Mouse (Mus musculus) CH12.LX (cell line): ENCODE measurements around the gene Fam214a. TPM values are rescaled to one million over a fixed set of nuclear protein-coding genes. Genes with fewer than 3 reads are reported as not detected.

ENCODE experiments used
- DNase-seq: peaks from one replicate; pipeline ENCODE4 v3.0.0-alpha.2; 2013; ENCODE audit errors: extremely low read depth
- H3K27ac ChIP-seq: 2 replicates; pipeline ENCODE4 v1.5.1; 2012; ENCODE audit warnings: low read depth, mild to moderate bottlenecking, control low read depth, moderate library complexity; ENCODE audit not compliant: insufficient read depth
- H3K27me3 ChIP-seq: replicated peaks from 2 replicates; pipeline ENCODE3; 2012; ENCODE audit warnings: inconsistent platforms
- H3K36me3 ChIP-seq, 2 experiments: replicated peaks in 1 of 2; 2 replicates each; pipeline versions ENCODE3 to v1.6.1; 2012; ENCODE audit warnings: inconsistent platforms in 1 of 2, low read length in 1 of 2, mild to moderate bottlenecking in 1 of 2, mixed read lengths in 1 of 2, moderate library complexity in 1 of 2; ENCODE audit not compliant: control insufficient read depth in 1 of 2, insufficient read depth in 1 of 2
- H3K4me1 ChIP-seq, 2 experiments: 2 replicates each; pipeline ENCODE4 v1.6.1; 2012; ENCODE audit warnings: inconsistent platforms in 1 of 2, moderate library complexity in 1 of 2; ENCODE audit not compliant: insufficient read depth in 2 of 2, control insufficient read depth in 1 of 2
- H3K4me2 ChIP-seq: 2 replicates; pipeline ENCODE4 v1.6.1; 2012; ENCODE audit warnings: low read depth, mild to moderate bottlenecking, control low read depth; ENCODE audit not compliant: poor library complexity, insufficient read depth, severe bottlenecking
- H3K4me3 ChIP-seq, 3 experiments: fragments of 150-350 bp in 1 of 3; sonication (generic) in 1 of 3; replicated peaks in 1 of 3; 2 replicates each; pipeline versions ENCODE3 to v1.5.1; 2011 to 2012; ENCODE audit warnings: low read depth in 2 of 3, low read length in 2 of 3, mild to moderate bottlenecking in 2 of 3, moderate library complexity in 2 of 3, control low read depth in 1 of 3, improper control_type of control experiment in 1 of 3, inconsistent platforms in 1 of 3, mixed read lengths in 1 of 3; ENCODE audit not compliant: poor library complexity in 1 of 3
- H3K79me2 ChIP-seq: replicated peaks from 2 replicates; pipeline ENCODE4 v1.6.1; 2012; ENCODE audit warnings: mild to moderate bottlenecking, moderate library complexity; ENCODE audit not compliant: control insufficient read depth, poor library complexity, insufficient read depth, severe bottlenecking; ENCODE audit errors: extremely low read depth
- H3K9ac ChIP-seq: 2 replicates; pipeline ENCODE4 v1.6.1; 2012; ENCODE audit warnings: low read depth, mild to moderate bottlenecking, control low read depth, moderate library complexity; ENCODE audit not compliant: insufficient read depth
- H3K9me3 ChIP-seq: replicated peaks from 2 replicates; pipeline ENCODE3; 2012; ENCODE audit warnings: low read length, inconsistent platforms, mixed read lengths
- BHLHE40 ChIP-seq: IDR thresholded peaks from 2 replicates; pipeline ENCODE4 v1.6.1; 2011; ENCODE audit warnings: mild to moderate bottlenecking, low read depth, low read length, improper control_type of control experiment
- CHD1 ChIP-seq: IDR thresholded peaks from 2 replicates; pipeline ENCODE4 v1.6.1; 2012; ENCODE audit warnings: low read depth, low read length, improper control_type of control experiment, inconsistent platforms
- E2F4 ChIP-seq: IDR thresholded peaks from 2 replicates; pipeline ENCODE4 v1.6.1; 2011; ENCODE audit warnings: low read depth, low read length, improper control_type of control experiment; ENCODE audit not compliant: insufficient replicate concordance
- ELF1 ChIP-seq: IDR thresholded peaks from 2 replicates; pipeline ENCODE4 v1.6.1; 2014; ENCODE audit warnings: low read depth, mild to moderate bottlenecking, inconsistent platforms, low read length, improper control_type of control experiment
- EP300 ChIP-seq: IDR thresholded peaks from 2 replicates; pipeline ENCODE4 v1.6.1; 2011; ENCODE audit warnings: low read length, improper control_type of control experiment
- ETS1 ChIP-seq: conservative IDR thresholded peaks from 2 replicates; pipeline ENCODE4 v1.6.1; 2012; ENCODE audit warnings: low read depth, mild to moderate bottlenecking, inconsistent platforms, low read length, improper control_type of control experiment, moderate library complexity
- HCFC1 ChIP-seq: IDR thresholded peaks from 2 replicates; pipeline ENCODE4 v1.6.1; 2012; ENCODE audit warnings: low read depth, mild to moderate bottlenecking, inconsistent platforms, low read length, improper control_type of control experiment
- MAFK ChIP-seq: IDR thresholded peaks from 2 replicates; pipeline ENCODE4 v1.6.1; 2011; ENCODE audit warnings: low read length, improper control_type of control experiment; ENCODE audit not compliant: insufficient replicate concordance
- MAZ ChIP-seq: IDR thresholded peaks from 2 replicates; pipeline ENCODE4 v1.6.1; 2012; ENCODE audit warnings: low read depth, mild to moderate bottlenecking, inconsistent platforms, low read length, improper control_type of control experiment, moderate library complexity
- MEF2A ChIP-seq: IDR thresholded peaks from 2 replicates; pipeline ENCODE4 v1.6.1; 2014; ENCODE audit warnings: low read depth, mild to moderate bottlenecking, inconsistent platforms, low read length, improper control_type of control experiment, borderline replicate concordance
- MXI1 ChIP-seq: IDR thresholded peaks from 2 replicates; pipeline ENCODE4 v1.6.1; 2011; ENCODE audit warnings: mild to moderate bottlenecking, low read depth, low read length, improper control_type of control experiment
- MYC ChIP-seq: IDR thresholded peaks from 2 replicates; pipeline ENCODE4 v1.6.1; 2011; ENCODE audit warnings: low read depth, mild to moderate bottlenecking, improper control_type of control experiment, low read length
- POLR2AphosphoS2 ChIP-seq: IDR thresholded peaks from 2 replicates; pipeline ENCODE4 v1.6.1; 2011; ENCODE audit warnings: low read depth, low read length, improper control_type of control experiment
- RCOR1 ChIP-seq: conservative IDR thresholded peaks from 2 replicates; pipeline ENCODE4 v1.6.1; 2012; ENCODE audit warnings: low read depth, mild to moderate bottlenecking, inconsistent platforms, low read length, improper control_type of control experiment
- TBP ChIP-seq: conservative IDR thresholded peaks from 2 replicates; pipeline ENCODE4 v1.6.1; 2011; ENCODE audit warnings: low read depth, low read length, improper control_type of control experiment
- UBTF ChIP-seq: IDR thresholded peaks from 2 replicates; pipeline ENCODE4 v1.6.1; 2012; ENCODE audit warnings: low read depth, mild to moderate bottlenecking, inconsistent platforms, low read length, improper control_type of control experiment, moderate library complexity
- ZC3H11A ChIP-seq: IDR thresholded peaks from 2 replicates; pipeline ENCODE4 v1.6.1; 2012; ENCODE audit warnings: low read depth, mild to moderate bottlenecking, inconsistent platforms, low read length, improper control_type of control experiment
- ZNF384 ChIP-seq: IDR thresholded peaks from 2 replicates; pipeline ENCODE4 v1.6.1; 2012; ENCODE audit warnings: low read depth, low read length, improper control_type of control experiment, inconsistent platforms
- dilution Hi-C: fragments of 300-500 bp; cut with MboI; formaldehyde crosslinking; loops from 2 replicates; pipeline ENCODE4 v1.14.3; 2020; ENCODE audit warnings: low sequenced_read_pairs; ENCODE audit not compliant: extremely low pct_unique_long_range_greater_than_20kb, extremely low pct_ligation_motif_present
- in situ Hi-C: fragments of 300-500 bp; cut with MboI; formaldehyde crosslinking; loops from 3 replicates; pipeline ENCODE4 v1.14.3; 2019; ENCODE audit warnings: low sequenced_read_pairs, low pct_ligation_motif_present, low pct_unique_long_range_greater_than_20kb, mixed read lengths
- polyA plus RNA-seq: library from polyadenylated mRNA; unstranded; fragments of >175 nt; gene quantifications from 2 replicates; pipeline ENCODE4 v1.2.1, GENCODE M21; 2012; ENCODE audit warnings: low read depth; ENCODE audit not compliant: insufficient read length
- total RNA-seq, 2 experiments: library from RNA; depleted of rRNA; stranded (reverse); fragments of 300-350 nt in 1 of 2; fragments of >200 nt in 1 of 2; gene quantifications; 2 replicates each; pipeline ENCODE4 v1.2.3; 2012 to 2014

The Fam214a gene
- total and polyA plus RNA-seq, 3 experiments, result 6.2 to 8.6 (median 7.0) TPM

- Histone ChIP-seq H3K27ac (peak overlapping the region; percentile 34; the same call in 1 of the 2 replicates), H3K9me3 (no peaks in the 10 kb centered on the region), H3K9ac (0 out of 2 replicates have a peak overlapping the region, but pooled peaks have one; percentile 0), H3K4me3 (no peak overlapping the region), H3K36me3 (peaks cover 27 to 38% of the 10 kb centered on the region in 2 experiments), H3K4me1 (peaks cover 10 to 51% of the 10 kb centered on the region in 2 experiments; a peak in 3 of 4 replicates), H3K27me3 (no peaks in the 10 kb centered on the region), H3K4me2 (no peak overlapping the region; the same call in 1 of the 2 replicates), H3K79me2 (no peaks in the 10 kb centered on the region)
- dilution Hi-C loops, result no loop called here
- DNase-seq, result peak; percentile 28
- TF ChIP-seq MEF2A (peak; percentile 9; the same call in 1 of the 2 replicates), ZC3H11A (no peak), TBP (0 out of 2 replicates have a peak, but pooled peaks have one; percentile 12), POLR2AphosphoS2 (no peak), ELF1 (peak; percentile 73), EP300 (peak; percentile 19; the same call in 1 of the 2 replicates), CHD1 (peak; percentile 99)
- in situ Hi-C loops, result loop anchor here (10.0 kb wide), 1 partner anchor 119 kb away; no protein-coding TSS in a partner anchor
Observed at GRCm38 (mm10) chr9:75023150-75023894, 70.6 kb downstream of the Fam214a start.

DNA sequence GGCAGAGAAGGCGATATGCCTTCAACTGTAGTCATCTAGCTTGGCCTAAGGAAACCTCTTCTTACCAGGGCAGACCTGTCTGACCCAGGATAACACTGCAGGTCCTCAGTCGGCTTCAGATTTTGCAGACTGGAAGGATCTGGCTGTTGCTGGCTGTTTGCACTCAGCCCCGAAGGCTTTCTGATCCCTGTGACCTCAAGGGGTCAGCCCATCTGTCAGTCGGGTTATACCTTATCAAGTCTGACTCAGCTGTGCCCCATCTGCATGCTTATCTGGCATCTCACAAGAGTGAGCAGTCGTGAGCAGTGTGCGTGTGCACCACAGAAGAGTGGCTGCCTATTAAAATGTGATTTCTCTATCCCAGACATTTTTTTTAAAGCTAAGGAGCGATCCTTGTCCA lies 71.4 kb downstream of the Fam214a start:
- no peak overlapping the region for H3K4me2 ChIP-seq
- peaks cover 25 to 35% of the 10 kb centered on the region in 2 experiments for H3K36me3 ChIP-seq
- in situ Hi-C loops, result loop anchor here (10.0 kb wide), 1 partner anchor 119 kb away; no protein-coding TSS in a partner anchor
- H3K9me3 ChIP-seq, result no peaks in the 10 kb centered on the region
- TF ChIP-seq E2F4 (no peak), MXI1 (no peak), POLR2AphosphoS2 (no peak), ETS1 (no peak), RCOR1 (no peak), UBTF (no peak), ZNF384 (no peak), MAZ (no peak), BHLHE40 (no peak), MYC (no peak), ELF1 (no peak), HCFC1 (no peak), MAFK (no peak)
- TF ChIP-seq, all 38 proteins: peak for 0
- no peak overlapping the region for H3K27ac ChIP-seq
- H3K4me1 ChIP-seq, result peaks cover 10 to 47% of the 10 kb centered on the region in 2 experiments; a peak in 3 of 4 replicates
- no peak overlapping the region for H3K4me3 ChIP-seq
- no peak for DNase-seq
- dilution Hi-C loops, result no loop called here
- H3K79me2 ChIP-seq, result no peaks in the 10 kb centered on the region
- no peak overlapping the region for H3K9ac ChIP-seq
- no peaks in the 10 kb centered on the region for H3K27me3 ChIP-seq
